Mouse (Mus musculus): Measurements from ENCODE around the gene March10.

DNA sequence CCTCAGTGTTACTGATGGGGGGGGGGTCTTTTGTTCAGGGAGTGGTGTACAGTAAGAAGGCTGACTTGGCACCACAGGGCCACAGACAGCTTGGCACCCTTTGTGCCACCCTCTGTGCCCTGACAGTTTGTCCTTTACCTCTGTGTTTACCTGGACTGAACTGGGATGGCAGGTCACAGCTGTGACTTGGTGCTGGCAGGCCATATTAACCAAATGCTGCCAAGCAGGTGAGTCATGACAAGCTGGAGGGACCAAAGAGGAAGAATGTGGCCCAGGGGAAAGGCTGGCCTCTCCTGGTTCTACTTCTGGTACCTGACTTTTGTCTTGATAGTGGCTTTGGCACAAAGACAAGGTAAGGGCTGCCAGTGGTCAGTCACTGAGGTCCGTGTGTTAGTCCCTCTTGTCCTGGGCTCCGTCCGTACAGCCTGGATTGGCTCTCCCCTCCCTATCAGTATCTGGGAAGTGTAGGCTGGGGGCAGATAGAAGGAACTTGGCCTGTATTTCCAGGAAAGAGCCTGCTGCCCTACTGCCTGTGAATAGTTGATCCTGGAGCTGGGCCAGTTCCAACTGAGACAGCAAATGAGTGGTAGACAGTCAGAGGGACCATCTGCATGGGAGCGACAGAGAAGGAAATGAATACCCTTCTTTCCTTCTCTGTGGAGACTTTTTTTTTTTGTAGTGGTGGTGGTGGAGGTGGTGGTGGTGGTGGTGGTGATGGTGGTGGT lies 94.3 kb downstream of the March10 start:
- TF ChIP-seq CTCF (IDR thresholded peaks at IDR 0.05; ENCODE audit: insufficient read depth, low read depth, low read length) (no peak), POLR2A (IDR thresholded peaks at IDR 0.05; ENCODE audit: insufficient read depth, low read depth, low read length) (no peak)

Data from olfactory bulb, adult 2 months (tissue).